Comparison of ENCODE assay signal across 12 mouse cellular contexts in genomic region chr10:110878641-110879040, GRCm38 (mm10). TPM values are rescaled to one million over a fixed set of nuclear protein-coding genes. Genes with fewer than 3 reads are reported as not detected.
DNase-seq lines count a peak whose midpoint lies in the region; ATAC-seq and TF ChIP-seq lines count a peak whose summit lies in the region.
"Had no signal": no experiment of that assay in that cellular context is flagged by ENCODE, and none has a peak within 500 bp of the region (broad histone marks: within the 10 kb centered on the region; RNA-seq: fewer than 3 reads in every experiment).

No protein-coding gene starts in this region.

- 32% methylated on average over 5 of the region's 5 CpGs for WGBS in heart, embryonic 11.5 days (ENCODE audit: insufficient replicate concordance)
- 23% methylated on average over 5 of the region's 5 CpGs for WGBS in midbrain, embryonic 10.5 days
- 28% methylated on average over 5 of the region's 5 CpGs for WGBS in midbrain, postnatal 0 days
- WGBS in embryonic facial prominence, embryonic 13.5 days: 32% methylated on average over 5 of the region's 5 CpGs
- 27% methylated on average over 5 of the region's 5 CpGs for WGBS in stomach, postnatal 0 days

- H3K9me3 ChIP-seq in heart, embryonic 11.5 days (replicated peaks; ENCODE audit: control insufficient read depth, low read length): no peaks in the 10 kb centered on the region
- H3K9me3 ChIP-seq in midbrain, embryonic 10.5 days (replicated peaks): no peaks in the 10 kb centered on the region
- no peaks in the 10 kb centered on the region for H3K9me3 ChIP-seq in midbrain, postnatal 0 days (ENCODE audit: low read length)
- H3K9me3 ChIP-seq in embryonic facial prominence, embryonic 13.5 days: no peaks in the 10 kb centered on the region
- no peaks in the 10 kb centered on the region for H3K9me3 ChIP-seq in stomach, postnatal 0 days (ENCODE audit: control insufficient read depth, low read length)

- no peak for TF ChIP-seq EP300 in stomach, postnatal 0 days (optimal IDR thresholded peaks at IDR 0.05)

- 0 out of 2 replicates have a peak overlapping the region, but pooled peaks have one; percentile 46 for H3K9ac ChIP-seq in heart, embryonic 11.5 days (ENCODE audit: low read depth, low read length)
- H3K9ac ChIP-seq in midbrain, postnatal 0 days (replicated peaks; ENCODE audit: low read length, poor library complexity, severe bottlenecking): no peak overlapping the region
- no peak overlapping the region for H3K9ac ChIP-seq in embryonic facial prominence, embryonic 13.5 days
- H3K9ac ChIP-seq in stomach, postnatal 0 days (ENCODE audit: low read length): no peak overlapping the region

- H3K27ac ChIP-seq in heart, embryonic 11.5 days (ENCODE audit: low read depth, low read length): peak overlapping the region; percentile 62
- H3K27ac ChIP-seq in midbrain, embryonic 10.5 days (replicated peaks): peak overlapping the region; percentile 78
- H3K27ac ChIP-seq in midbrain, postnatal 0 days (ENCODE audit: low read depth, low read length): no peak overlapping the region
- 0 out of 2 replicates have a peak overlapping the region, but pooled peaks have one; percentile 34 for H3K27ac ChIP-seq in embryonic facial prominence, embryonic 13.5 days
- no peak overlapping the region; the same call in 1 of the 2 replicates for H3K27ac ChIP-seq in stomach, postnatal 0 days (replicated peaks)

- no peak for ATAC-seq in heart, embryonic 11.5 days (replicated peaks; ENCODE audit: insufficient number of reproducible peaks, low FRiP score, low TSS enrichment)
- ATAC-seq in midbrain, postnatal 0 days (ENCODE audit: low FRiP score): no peak
- no peak for ATAC-seq in embryonic facial prominence, embryonic 13.5 days (ENCODE audit: insufficient number of reproducible peaks, insufficient read depth, low FRiP score, low TSS enrichment, low read depth)
- ATAC-seq in frontal cortex, adult (ENCODE audit: low TSS enrichment): no peak
- ATAC-seq in stomach, postnatal 0 days (ENCODE audit: low FRiP score, low TSS enrichment): no peak

- TF ChIP-seq CTCF in midbrain, postnatal 0 days (IDR thresholded peaks at IDR 0.05): no peak
- no peak for TF ChIP-seq CTCF in stomach, postnatal 0 days (IDR thresholded peaks at IDR 0.05; ENCODE audit: low read depth)

- H3K4me3 ChIP-seq in heart, embryonic 11.5 days (ENCODE audit: low read depth, low read length): no peak overlapping the region
- H3K4me3 ChIP-seq in midbrain, embryonic 10.5 days: no peak overlapping the region
- H3K4me3 ChIP-seq in midbrain, postnatal 0 days (ENCODE audit: low read depth, low read length): no peak overlapping the region
- no peak overlapping the region for H3K4me3 ChIP-seq in embryonic facial prominence, embryonic 13.5 days
- no peak overlapping the region for H3K4me3 ChIP-seq in stomach, postnatal 0 days (ENCODE audit: low read depth, low read length)

- H3K4me1 ChIP-seq in heart, embryonic 11.5 days (ENCODE audit: control insufficient read depth, insufficient read depth, low read length): peaks cover 23% of the 10 kb centered on the region
- H3K4me1 ChIP-seq in midbrain, embryonic 10.5 days: peaks cover 25% of the 10 kb centered on the region
- no peaks in the 10 kb centered on the region for H3K4me1 ChIP-seq in midbrain, postnatal 0 days (ENCODE audit: insufficient read depth, low read length)
- H3K4me1 ChIP-seq in embryonic facial prominence, embryonic 13.5 days: peaks cover 25% of the 10 kb centered on the region
- peaks cover 2% of the 10 kb centered on the region for H3K4me1 ChIP-seq in stomach, postnatal 0 days (replicated peaks; ENCODE audit: control insufficient read depth, insufficient read depth)

- no peaks in the 10 kb centered on the region for H3K27me3 ChIP-seq in heart, embryonic 11.5 days (ENCODE audit: control insufficient read depth, insufficient read depth, low read length)
- no peaks in the 10 kb centered on the region for H3K27me3 ChIP-seq in midbrain, embryonic 10.5 days (ENCODE audit: low read depth, poor library complexity, severe bottlenecking)
- H3K27me3 ChIP-seq in midbrain, postnatal 0 days (ENCODE audit: insufficient read depth, low read length): no peaks in the 10 kb centered on the region
- no peaks in the 10 kb centered on the region for H3K27me3 ChIP-seq in embryonic facial prominence, embryonic 13.5 days
- H3K27me3 ChIP-seq in stomach, postnatal 0 days (ENCODE audit: control insufficient read depth, insufficient read depth, low read length): no peaks in the 10 kb centered on the region

- H3K4me2 ChIP-seq in heart, embryonic 11.5 days: peak overlapping the region; percentile 6
- no peak overlapping the region for H3K4me2 ChIP-seq in midbrain, postnatal 0 days (ENCODE audit: low read depth, low read length, poor library complexity, severe bottlenecking)
- no peak overlapping the region for H3K4me2 ChIP-seq in embryonic facial prominence, embryonic 13.5 days
- no peak overlapping the region for H3K4me2 ChIP-seq in stomach, postnatal 0 days (replicated peaks; ENCODE audit: low read depth)

- no peak for DNase-seq in heart, adult 11 months
- DNase-seq in midbrain, embryonic 10.5 days (ENCODE audit: low spot score): peak; percentile 33
- no peak for DNase-seq in midbrain, postnatal 0 days (ENCODE audit: low spot score)
- DNase-seq in yolk sac, embryonic 10.5 days (ENCODE audit: low spot score): peak; percentile 21
- no peak for DNase-seq in stomach, postnatal 0 days (ENCODE audit: low spot score)
- DNase-seq: cerebellum, postnatal 10 days; gastrocnemius, postnatal 14 days; spleen, adult 18-20 months; thymus, postnatal 14 days had no signal

- H3K36me3 ChIP-seq in heart, embryonic 11.5 days (ENCODE audit: control insufficient read depth, insufficient read depth, low read length): no peaks in the 10 kb centered on the region
- H3K36me3 ChIP-seq in midbrain, embryonic 10.5 days: no peaks in the 10 kb centered on the region
- no peaks in the 10 kb centered on the region for H3K36me3 ChIP-seq in midbrain, postnatal 0 days (ENCODE audit: insufficient read depth, low read length)
- no peaks in the 10 kb centered on the region for H3K36me3 ChIP-seq in embryonic facial prominence, embryonic 13.5 days
- no peaks in the 10 kb centered on the region for H3K36me3 ChIP-seq in stomach, postnatal 0 days (ENCODE audit: control insufficient read depth, insufficient read depth, low read length)

RNA-seq across cellular contexts. Expression of gene Csrp2, which starts 40.9 kb away (rescaled TPM):
- polyA plus RNA-seq in heart, embryonic 11.5 days (2014; fragmentation: Nextera tagmentation; extraction: Ambion mirVana): 430 and 458 TPM in 2 replicates
- polyA plus RNA-seq in midbrain, embryonic 10.5 days (2016; fragmentation: Nextera tagmentation; extraction: Ambion mirVana): 172 and 183 TPM in 2 replicates
- total RNA-seq in midbrain, postnatal 0 days (2014; rRNA removed): 43.1 and 62.1 TPM in 2 replicates
- polyA plus RNA-seq in midbrain, postnatal 0 days (2015; fragmentation: Nextera tagmentation; extraction: Ambion mirVana): 77.0 and 80.1 TPM in 2 replicates
- polyA plus RNA-seq in embryonic facial prominence, embryonic 13.5 days (2015; fragmentation: Nextera tagmentation; extraction: Ambion mirVana): 149 and 155 TPM in 2 replicates
- 185 and 191 TPM in 2 replicates for polyA plus RNA-seq in stomach, postnatal 0 days (2015; fragmentation: Nextera tagmentation; extraction: Ambion mirVana)

Comparison
In these comparisons a context has a peak if more than half of its experiments do, and no peak if none do; other contexts are left out.
1. H3K27ac ChIP-seq: peak in heart, embryonic 11.5 days (single experiment), midbrain, embryonic 10.5 days (single experiment) and embryonic facial prominence, embryonic 13.5 days (single experiment); none in midbrain, postnatal 0 days (single experiment) and stomach, postnatal 0 days (single experiment).
2. DNase-seq: peak in midbrain, embryonic 10.5 days (single experiment) and yolk sac, embryonic 10.5 days (single experiment); none in heart, adult 11 months (single experiment), midbrain, postnatal 0 days (single experiment) and stomach, postnatal 0 days (single experiment).